Mouse (Mus musculus) ES-E14 (cell line): Measurements from ENCODE around the gene Bzw1. TPM values are rescaled to one million over a fixed set of nuclear protein-coding genes. Genes with fewer than 3 reads are reported as not detected.
A peak's percentile ranks its signal among the peaks of the same experiment; 100 is the strongest.

Experiments
- DNase-seq: peaks from one replicate; pipeline ENCODE4 v3.0.0-alpha.2; 2013; ENCODE audit warnings: low read depth, low spot score
- H3K27ac ChIP-seq: 2 replicates; pipeline ENCODE4 v1.5.1; 2012; ENCODE audit warnings: low read depth, mild to moderate bottlenecking, low read length, moderate library complexity, mixed read lengths; ENCODE audit not compliant: poor library complexity, insufficient read depth, severe bottlenecking
- H3K36me3 ChIP-seq: 2 replicates; pipeline ENCODE4 v1.6.1; 2012; ENCODE audit warnings: mild to moderate bottlenecking, low read length, moderate library complexity, mixed read lengths; ENCODE audit not compliant: control insufficient read depth, poor library complexity, insufficient read depth, severe bottlenecking
- H3K4me1 ChIP-seq, 2 experiments: fragments of 150-350 bp in 1 of 2; sonication (generic) in 1 of 2; 2 replicates each; pipeline ENCODE4 v1.6.1; 2012; ENCODE audit warnings: low read length in 2 of 2, mild to moderate bottlenecking in 1 of 2, mixed read lengths in 1 of 2; ENCODE audit not compliant: control insufficient read depth in 2 of 2, insufficient read depth in 2 of 2, poor library complexity in 1 of 2
- H3K4me3 ChIP-seq, 2 experiments: fragments of 150-350 bp in 1 of 2; sonication (generic) in 1 of 2; 2 replicates each; pipeline ENCODE4 v1.5.1; 2012; ENCODE audit warnings: low read length in 2 of 2, low read depth in 1 of 2, mild to moderate bottlenecking in 1 of 2, mixed read lengths in 1 of 2; ENCODE audit not compliant: insufficient read depth in 1 of 2, poor library complexity in 1 of 2, severe bottlenecking in 1 of 2
- H3K9ac ChIP-seq: 2 replicates; pipeline ENCODE4 v1.6.1; 2012; ENCODE audit warnings: low read depth, mild to moderate bottlenecking, low read length, mixed read lengths; ENCODE audit not compliant: poor library complexity, insufficient read depth, severe bottlenecking
- H3K9me3 ChIP-seq: fragments of 150-350 bp; sonication (generic); 2 replicates; pipeline ENCODE4 v1.6.1; 2012; ENCODE audit warnings: low read depth, mild to moderate bottlenecking, low read length; ENCODE audit not compliant: control insufficient read depth, insufficient read depth
- CHD2 ChIP-seq: IDR thresholded peaks from 2 replicates; pipeline ENCODE4 v1.6.1; 2014; ENCODE audit warnings: mild to moderate bottlenecking, low read depth, low read length, inconsistent platforms
- HCFC1 ChIP-seq: IDR thresholded peaks from 2 replicates; pipeline ENCODE4 v1.6.1; 2012; ENCODE audit warnings: low read length, inconsistent platforms, borderline replicate concordance; ENCODE audit not compliant: insufficient read depth
- MAFK ChIP-seq: IDR thresholded peaks from 2 replicates; pipeline ENCODE4 v1.6.1; 2014; ENCODE audit warnings: mild to moderate bottlenecking, low read depth, low read length, inconsistent platforms; ENCODE audit not compliant: insufficient read depth
- ZC3H11A ChIP-seq: IDR thresholded peaks from 2 replicates; pipeline ENCODE4 v1.6.1; 2012; ENCODE audit warnings: low read depth, mild to moderate bottlenecking, inconsistent platforms, low read length, borderline replicate concordance
- ZNF384 ChIP-seq: IDR thresholded peaks from 2 replicates; pipeline ENCODE4 v1.6.1; 2012; ENCODE audit warnings: low read depth, low read length, inconsistent platforms
- in situ Hi-C, 2 experiments: fragments of 600-800 bp; cut with MboI; formaldehyde crosslinking; loops; one replicate each; pipeline ENCODE4 v1.15.1; 2025; ENCODE audit warnings: low sequenced_read_pairs in 2 of 2, inconsistent platforms in 1 of 2; ENCODE audit not compliant: unreplicated experiment in 2 of 2
- total RNA-seq: library from RNA; depleted of rRNA; stranded (reverse); fragments of 300-350 nt; gene quantifications from 2 replicates; pipeline ENCODE4 v1.2.3, GENCODE M21; 2012

Bzw1 gene
- total RNA-seq, 1 experiment, result 167 TPM

- no peak for DNase-seq
- Histone ChIP-seq H3K4me3 (no peak overlapping the region), H3K4me1 (peaks cover 0 to 6% of the 10 kb centered on the region in 2 experiments; a peak in 2 of 4 replicates), H3K36me3 (no peaks in the 10 kb centered on the region), H3K9me3 (no peaks in the 10 kb centered on the region), H3K27ac (no peak overlapping the region), H3K9ac (no peak overlapping the region)
- in situ Hi-C loops, result no loop called here
- no peak for TF ChIP-seq ZC3H11A
- no peak for TF ChIP-seq MAFK
- TF ChIP-seq CHD2, result no peak
- no peak for TF ChIP-seq HCFC1
- TF ChIP-seq ZNF384, result no peak
These were observed 39.3 kb upstream of the Bzw1 start for GRCm38 (mm10) chr1:58353238-58353893.

DNA sequence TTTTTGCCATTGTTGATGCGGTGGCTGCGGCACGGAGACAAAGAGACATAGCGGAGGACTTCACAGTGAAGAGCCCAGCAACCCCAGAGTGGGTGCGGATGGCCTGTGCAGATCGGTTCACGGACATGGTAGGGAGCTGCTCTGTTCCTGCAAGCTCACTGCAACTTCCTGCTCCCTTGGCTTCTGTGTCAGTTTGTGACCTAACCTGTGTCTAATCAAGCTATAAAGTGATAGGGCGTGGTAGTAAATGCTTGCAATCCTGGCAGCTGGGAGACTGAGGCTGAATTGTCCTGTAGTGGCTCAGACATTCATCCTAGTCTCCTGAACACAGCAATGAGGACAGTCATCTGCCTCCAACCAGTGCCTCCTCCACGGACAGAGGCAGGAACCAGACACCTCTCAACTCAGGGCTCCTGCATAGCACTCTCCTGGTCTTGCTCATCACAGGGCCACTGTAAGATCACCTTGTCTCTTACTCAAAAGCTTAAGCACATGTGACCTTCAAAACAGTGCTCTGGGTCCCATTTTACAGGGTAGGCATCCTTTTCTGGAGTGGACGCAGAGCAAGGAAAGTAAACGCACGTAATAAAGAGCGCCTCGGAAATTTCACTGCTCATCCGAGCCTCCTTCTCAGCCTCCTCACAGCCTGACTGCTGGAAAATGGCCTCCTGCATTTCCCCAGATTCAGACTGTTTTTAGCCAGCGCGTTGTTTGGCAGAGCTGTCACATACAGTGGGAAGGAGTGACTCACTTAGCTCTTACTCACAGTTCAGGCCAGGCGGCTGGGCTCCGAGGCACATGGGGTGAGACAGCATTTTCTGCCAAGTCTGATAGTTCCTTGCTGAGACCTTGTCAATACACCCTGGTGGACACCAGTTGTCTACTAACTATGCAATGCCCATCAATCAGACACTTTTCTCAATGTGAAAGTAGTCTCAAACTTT, 33.5 kb upstream of the Bzw1 start:
- Histone ChIP-seq H3K4me1 (peaks cover 0 to 10% of the 10 kb centered on the region in 2 experiments; a peak in 1 of 4 replicates), H3K27ac (no peak overlapping the region), H3K9me3 (no peaks in the 10 kb centered on the region), H3K9ac (peak overlapping the region; percentile 14; the same call in 1 of the 2 replicates), H3K4me3 (peak overlapping the region in 1 of 2 experiments; percentile 3; a peak in 3 of 4 replicates), H3K36me3 (no peaks in the 10 kb centered on the region)
- no peak for DNase-seq
- in situ Hi-C loops, result no loop called here
- no peak for TF ChIP-seq HCFC1
- TF ChIP-seq MAFK, result 0 out of 2 replicates have a peak, but pooled peaks have one; percentile 18
- no peak for TF ChIP-seq CHD2

- no peaks in the 10 kb centered on the region for H3K9me3 ChIP-seq
- H3K36me3 ChIP-seq, result no peaks in the 10 kb centered on the region
- TF ChIP-seq MAFK, result no peak
- TF ChIP-seq HCFC1, result no peak
- TF ChIP-seq CHD2, result no peak
- no peak for TF ChIP-seq ZC3H11A
- no peak for TF ChIP-seq ZNF384
- in situ Hi-C loops, result no loop called here
- 0 out of 2 replicates have a peak overlapping the region, but pooled peaks have one; percentile 54 for H3K9ac ChIP-seq
- peak overlapping the region in 1 of 2 experiments; percentile 9; a peak in 1 of 4 replicates for H3K4me3 ChIP-seq
- no peak overlapping the region for H3K27ac ChIP-seq
- no peak for DNase-seq
- H3K4me1 ChIP-seq, result peaks cover 0 to 13% of the 10 kb centered on the region in 2 experiments; a peak in 1 of 4 replicates
These were observed 30.4 kb upstream of the Bzw1 start for GRCm38 (mm10) chr1:58362296-58362695.

DNA sequence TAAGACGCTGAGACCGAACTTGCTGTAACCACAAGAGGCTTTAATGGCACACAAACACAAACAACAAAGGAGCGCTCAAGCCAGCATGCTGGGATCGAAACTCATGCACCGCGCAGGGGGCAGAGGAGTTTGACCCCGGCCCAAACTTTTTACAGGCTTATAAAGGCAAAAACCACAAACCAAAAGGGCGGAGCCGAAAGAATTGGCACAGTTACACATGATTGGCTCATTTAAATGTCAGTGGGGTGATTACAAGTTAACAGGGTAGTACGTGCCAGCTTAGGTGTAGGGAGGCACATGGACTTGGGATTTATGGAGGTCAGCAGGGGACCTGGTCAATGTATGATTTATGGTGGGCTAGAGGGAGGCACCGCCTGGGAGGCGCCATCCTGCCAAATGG, 28.1 kb upstream of the Bzw1 start:
- Histone ChIP-seq H3K36me3 (no peaks in the 10 kb centered on the region), H3K27ac (no peak overlapping the region), H3K9ac (no peak overlapping the region), H3K4me1 (peaks cover 2 to 13% of the 10 kb centered on the region in 2 experiments; a peak in 2 of 4 replicates), H3K9me3 (no peaks in the 10 kb centered on the region), H3K4me3 (no peak overlapping the region)
- in situ Hi-C loops, result no loop called here
- DNase-seq, result no peak
- TF ChIP-seq CHD2 (no peak), HCFC1 (no peak), ZNF384 (no peak), ZC3H11A (no peak), MAFK (no peak)
